Mouse (Mus musculus): ENCODE results near the gene Slc12a1. TPM values are rescaled to one million over a fixed set of nuclear protein-coding genes. Genes with fewer than 3 reads are reported as not detected.
A peak's percentile ranks its signal among the peaks of the same experiment; 100 is the strongest.

The Slc12a1 gene
- total RNA-seq, 2 experiments from 2014 or later: not detected

- DNase-seq: no peak
These were observed 56.7 kb downstream of the Slc12a1 start for GRCm38 (mm10) chr2:125208894-125209596.

- DNase-seq: no peak
These were observed 59.7 kb downstream of the Slc12a1 start for GRCm38 (mm10) chr2:125211831-125212510.

GRCm38 (mm10) chr2:125214592-125214991 is 62.3 kb downstream of the Slc12a1 start:
- peak; percentile 76 for DNase-seq

- DNase-seq: no peak
These were observed 65.0 kb downstream of the Slc12a1 start for GRCm38 (mm10) chr2:125217286-125217685.

- no peak for DNase-seq
These were observed 66.3 kb downstream of the Slc12a1 start for GRCm38 (mm10) chr2:125218566-125218965.

- DNase-seq: no peak
These were observed 67.0 kb downstream of the Slc12a1 start for GRCm38 (mm10) chr2:125219268-125219667.

GRCm38 (mm10) chr2:125221673-125222072 is 69.4 kb downstream of the Slc12a1 start:
- no peak for DNase-seq

- no peak for DNase-seq
These were observed 76.4 kb downstream of the Slc12a1 start for GRCm38 (mm10) chr2:125228472-125229409.

- DNase-seq: no peak
These were observed 79.9 kb downstream of the Slc12a1 start for GRCm38 (mm10) chr2:125232183-125232582.

- no peak for DNase-seq
These were observed 81.2 kb downstream of the Slc12a1 start for GRCm38 (mm10) chr2:125233537-125233936.

- DNase-seq: no peak
These were observed 81.7 kb downstream of the Slc12a1 start for GRCm38 (mm10) chr2:125234049-125234448.

- no peak for DNase-seq
These were observed 93.4 kb downstream of the Slc12a1 start for GRCm38 (mm10) chr2:125245545-125246285.

GRCm38 (mm10) chr2:125246669-125247068 is 94.4 kb downstream of the Slc12a1 start:
- DNase-seq: no peak

GRCm38 (mm10) chr2:125247108-125247961 is 95.0 kb downstream of the Slc12a1 start, which contains the start of gene Dut:
Dut (plus strand) TSS chr2:125247190.
- DNase-seq: peak; percentile 88

GRCm38 (mm10) chr2:125247962-125248235 is 95.6 kb downstream of the Slc12a1 start:
- DNase-seq: no peak

GRCm38 (mm10) chr2:125248256-125248655 is 96.0 kb downstream of the Slc12a1 start:
- no peak for DNase-seq

- no peak for DNase-seq
These were observed 97.0 kb downstream of the Slc12a1 start for GRCm38 (mm10) chr2:125249339-125249738.

GRCm38 (mm10) chr2:125249874-125250273 is 97.6 kb downstream of the Slc12a1 start:
- DNase-seq: no peak

- no peak for DNase-seq
These were observed 99.5 kb downstream of the Slc12a1 start for GRCm38 (mm10) chr2:125251781-125252180.

GRCm38 (mm10) chr2:125252275-125252674 is 100.0 kb downstream of the Slc12a1 start:
- DNase-seq: peak; percentile 45

GRCm38 (mm10) chr2:125253699-125254098 is 101.4 kb downstream of the Slc12a1 start:
- DNase-seq: no peak
